Mouse (Mus musculus): ENCODE measurements around the gene Hoxa11.

Hoxa11 gene

DNA sequence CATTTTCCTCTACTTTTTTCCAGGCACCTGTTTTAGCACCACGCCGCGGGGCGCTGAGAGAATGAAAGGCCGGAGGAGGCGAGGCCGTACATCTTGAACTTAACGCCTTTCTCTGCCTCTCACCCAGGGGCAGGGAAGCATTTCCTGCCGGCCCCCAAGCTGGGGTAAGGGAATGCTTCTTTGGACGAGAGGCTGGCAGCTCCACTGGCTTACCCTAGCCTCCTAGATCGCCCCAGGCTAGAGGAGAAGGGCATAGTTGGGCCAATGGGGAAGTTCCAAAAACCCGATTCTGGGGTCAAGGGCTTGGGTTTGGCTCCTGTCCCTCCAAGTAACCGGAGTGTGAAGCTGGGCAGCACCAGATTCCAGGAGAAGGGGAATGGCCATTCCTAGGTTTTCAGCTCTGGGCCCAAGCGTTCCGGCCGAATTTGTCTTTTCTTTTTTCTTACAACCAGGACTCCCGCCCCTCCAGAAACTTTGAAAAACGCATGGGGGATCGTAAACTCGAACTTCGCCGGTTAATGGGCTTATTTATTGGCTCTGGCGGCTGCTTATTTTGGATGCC, 12.5 kb downstream of the Hoxa11 start:
- no peak for DNase-seq (ENCODE audit: low read depth)

- no peak for DNase-seq (ENCODE audit: low read depth)
Measured at GRCm38 (mm10) chr6:52232568-52232965, 13.0 kb downstream of the Hoxa11 start.

DNA sequence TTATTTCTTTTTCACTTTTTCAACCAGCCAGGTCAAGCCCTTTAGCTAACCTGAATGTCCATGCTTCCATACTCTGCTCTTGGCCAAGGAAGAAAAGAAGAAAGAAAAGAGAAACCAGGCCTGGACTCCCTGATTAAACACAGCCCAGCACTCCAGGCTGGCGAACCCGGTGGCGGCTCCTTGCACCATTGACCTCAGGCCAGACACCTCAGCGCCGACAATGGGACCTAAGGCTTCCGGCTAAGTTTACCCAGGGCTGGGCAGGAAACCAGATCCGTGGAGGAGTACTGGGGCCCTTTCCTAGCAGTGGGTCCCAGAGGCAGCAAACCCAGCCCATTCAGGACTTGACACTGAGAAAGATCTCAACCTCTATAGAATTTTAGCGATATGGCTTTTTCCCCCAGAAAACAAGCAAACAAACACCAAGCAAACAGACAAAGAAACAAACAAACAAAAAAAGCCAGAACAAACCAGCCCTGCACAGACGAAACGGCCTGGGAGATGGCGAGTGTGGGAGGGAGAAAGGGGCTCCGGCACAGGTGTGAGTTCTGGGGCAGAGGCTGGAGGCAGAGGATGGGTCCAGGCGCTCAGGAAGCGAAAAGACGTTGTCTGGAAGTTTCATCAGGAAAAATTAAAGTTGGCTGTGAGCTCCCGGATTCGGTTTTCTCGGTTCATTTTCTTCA, 13.6 kb downstream of the Hoxa11 start:
- no peak for DNase-seq (ENCODE audit: low read depth)

- DNase-seq (ENCODE audit: low read depth), result no peak
Measured at GRCm38 (mm10) chr6:52230516-52231165, 15.0 kb downstream of the Hoxa11 start, which contains the start of gene Hoxa9. Gene Hoxa9 (minus strand): TSS chr6:52231089.

DNA sequence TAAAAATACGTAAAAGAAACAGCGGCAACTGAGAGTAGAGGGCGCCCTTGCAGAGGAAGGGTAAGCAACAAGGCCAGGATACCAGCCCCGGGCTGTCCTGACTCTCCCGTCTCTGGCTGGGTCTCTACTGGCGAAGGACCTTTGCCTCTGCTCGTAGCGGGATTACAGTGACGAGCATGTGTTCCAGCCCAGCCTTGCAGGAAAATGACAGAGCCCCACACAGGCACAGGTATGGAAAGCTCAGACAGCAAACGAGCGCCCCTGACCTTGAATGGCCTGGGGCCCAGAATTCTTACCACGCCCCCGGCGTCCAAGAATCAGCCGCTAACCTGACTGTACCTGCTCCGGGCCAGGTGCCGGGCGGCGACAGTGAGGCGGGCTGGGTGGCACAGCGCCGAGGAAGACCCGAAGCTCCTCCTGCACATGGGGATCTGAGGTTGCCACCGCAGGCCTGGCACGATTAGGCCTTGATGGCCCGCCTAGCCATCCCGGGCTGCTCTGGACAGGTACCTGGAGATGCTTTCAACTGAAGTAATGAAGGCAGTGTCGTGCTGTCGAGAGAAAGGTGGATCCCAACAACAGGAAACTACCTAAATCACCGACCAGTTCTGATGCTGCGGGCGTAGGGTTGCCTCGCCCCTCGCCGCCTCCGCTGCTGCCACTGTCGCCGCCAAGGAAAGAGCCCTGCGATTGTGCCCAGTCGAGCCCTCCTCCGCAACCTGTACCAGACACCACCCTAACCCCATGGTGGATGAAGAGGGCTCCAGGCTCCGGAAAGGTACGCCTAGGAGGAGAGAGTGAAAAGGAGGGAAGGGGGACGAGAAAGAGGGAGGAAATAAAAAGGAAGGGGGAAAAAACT, 15.8 kb downstream of the Hoxa11 start:
- DNase-seq (ENCODE audit: low read depth), result no peak

GRCm38 (mm10) chr6:52228475-52229465, 16.8 kb downstream of the Hoxa11 start:
- no peak for DNase-seq (ENCODE audit: low read depth)

GRCm38 (mm10) chr6:52227470-52228222, 18.0 kb downstream of the Hoxa11 start:
- DNase-seq (ENCODE audit: low read depth), result no peak

DNA sequence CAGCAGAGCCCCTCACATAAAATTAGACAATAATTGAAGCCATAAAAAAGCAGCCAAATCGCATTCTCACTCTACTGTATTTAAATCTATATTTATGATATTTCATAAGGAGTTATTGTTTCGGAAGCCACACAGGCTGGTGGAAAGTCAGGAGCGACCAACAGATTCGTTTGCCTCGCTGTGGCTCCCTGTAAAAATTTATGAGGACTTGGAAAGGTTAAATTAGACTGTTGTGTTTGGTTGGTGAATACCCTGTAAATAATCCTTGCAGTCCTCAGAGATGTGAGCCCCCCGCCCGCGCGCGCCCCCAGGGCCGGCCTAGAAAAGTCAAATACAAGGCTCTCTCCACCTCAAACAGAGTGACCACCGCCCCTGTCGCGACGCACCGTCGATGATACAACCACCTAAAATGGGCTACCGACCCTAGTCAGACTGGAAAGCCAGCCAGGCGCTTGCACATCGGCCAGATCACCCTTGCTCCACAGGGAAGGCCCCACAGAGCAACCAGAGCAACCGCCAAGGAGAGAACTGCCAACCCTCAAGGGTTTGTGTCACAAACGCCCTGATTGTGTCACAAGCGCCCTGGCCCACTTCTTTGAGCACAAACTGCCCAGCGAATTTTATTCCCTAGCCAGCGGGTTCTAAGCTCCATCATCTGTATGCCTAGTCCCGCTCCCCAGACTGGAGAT, 18.9 kb downstream of the Hoxa11 start:
- no peak for DNase-seq (ENCODE audit: low read depth)

DNA sequence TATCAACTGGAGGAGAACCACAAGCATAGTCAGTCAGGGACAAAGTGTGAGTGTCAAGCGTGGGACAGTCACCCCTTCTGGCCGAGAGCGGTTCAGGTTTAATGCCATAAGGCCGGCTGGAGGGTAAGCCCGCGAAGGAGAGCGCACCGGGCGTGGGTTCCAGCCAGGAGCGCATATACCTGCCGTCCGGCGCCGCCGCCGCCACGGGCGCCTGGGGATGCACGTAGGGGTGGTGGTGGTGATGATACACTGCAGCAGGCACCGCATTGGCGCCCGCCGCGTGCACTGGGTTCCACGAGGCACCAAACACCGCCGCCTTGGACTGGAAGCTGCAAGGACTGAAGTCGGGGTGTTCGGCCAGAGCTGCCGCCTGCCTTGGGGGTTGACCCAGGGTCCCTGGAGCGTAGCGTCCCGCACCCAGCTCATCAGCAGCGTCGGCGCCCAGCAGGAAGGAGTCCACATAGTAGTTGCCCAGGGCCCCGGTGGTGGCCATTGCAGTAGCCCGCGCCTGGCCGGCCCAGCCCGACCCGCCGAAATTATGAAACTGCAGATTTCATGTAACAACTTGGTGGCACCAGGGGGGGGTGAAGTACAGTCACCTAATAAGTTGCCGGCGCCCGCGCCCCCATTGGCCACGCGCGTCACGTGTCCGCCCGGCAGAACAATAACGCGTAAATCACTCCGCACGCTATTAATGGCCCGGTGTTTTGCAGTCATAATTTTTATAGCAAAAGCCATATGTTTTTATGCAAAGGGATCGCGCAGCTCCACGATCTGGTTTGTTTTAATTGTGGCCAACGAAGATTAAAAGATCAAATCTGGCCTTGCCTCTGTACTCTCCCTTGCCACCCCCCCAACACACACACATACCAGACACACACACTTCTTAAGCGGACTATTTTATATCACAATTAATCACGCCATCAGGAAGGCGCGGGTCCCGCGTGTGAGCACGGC, 19.7 kb downstream of the Hoxa11 start:
- no peak for DNase-seq (ENCODE audit: low read depth)

GRCm38 (mm10) chr6:52224895-52225611, 20.6 kb downstream of the Hoxa11 start:
- DNase-seq (ENCODE audit: low read depth), result peak; percentile 6

DNA sequence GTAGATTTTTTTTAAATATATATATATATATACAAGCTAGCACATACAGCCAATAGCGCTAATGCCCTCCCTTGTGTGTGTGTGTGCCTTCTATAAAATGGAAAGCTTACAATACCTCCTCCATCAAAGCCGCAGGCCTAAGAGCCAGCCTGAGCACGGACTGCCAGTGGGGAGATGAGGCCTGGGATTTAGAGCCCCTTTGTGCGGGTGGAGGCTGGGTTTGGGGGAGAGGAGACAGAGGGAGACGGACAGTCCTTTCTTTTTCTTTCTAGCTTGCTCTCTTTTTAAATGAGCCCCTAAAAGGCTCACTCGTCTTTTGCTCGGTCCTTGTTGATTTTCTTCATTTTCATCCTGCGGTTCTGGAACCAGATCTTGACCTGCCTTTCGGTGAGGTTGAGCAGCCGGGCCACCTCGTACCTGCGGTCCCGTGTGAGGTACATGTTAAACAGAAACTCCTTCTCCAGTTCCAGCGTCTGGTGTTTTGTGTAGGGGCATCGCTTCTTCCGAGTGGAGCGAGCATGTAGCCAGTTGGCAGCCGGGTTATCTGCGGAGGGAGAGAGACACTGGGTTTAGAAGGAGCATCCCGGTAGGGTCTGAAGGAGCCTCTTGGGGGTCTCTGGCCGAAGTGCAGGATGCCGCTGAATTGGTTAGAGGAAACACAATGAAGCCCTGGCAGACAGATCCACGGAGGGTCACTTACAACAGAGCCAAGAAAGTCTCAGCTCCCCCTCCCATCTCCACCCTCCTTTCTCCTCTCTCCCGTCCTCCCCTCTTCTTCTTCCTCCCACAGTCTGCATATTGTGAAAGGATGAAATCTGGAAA, 21.5 kb downstream of the Hoxa11 start:
- DNase-seq (ENCODE audit: low read depth), result peak; percentile 21

DNA sequence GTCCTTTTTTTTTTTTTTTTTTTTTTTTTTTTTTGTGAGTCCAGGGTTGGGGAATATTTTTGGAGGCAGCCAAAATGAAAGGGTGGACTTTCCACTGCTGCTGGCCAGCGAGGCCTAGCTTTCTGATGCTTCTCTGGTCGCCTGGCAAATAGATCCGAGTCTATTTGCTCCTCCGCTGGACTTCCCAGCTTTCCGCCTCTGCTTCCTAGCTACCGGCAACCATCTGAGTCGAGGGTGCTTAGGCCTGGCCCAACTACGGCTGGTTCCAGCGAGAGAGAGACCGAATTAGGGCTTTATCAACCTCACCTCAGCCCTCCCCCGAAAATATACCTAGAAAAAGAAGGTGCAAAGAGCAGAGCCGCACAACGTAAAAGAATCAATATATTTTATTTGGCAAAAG, 22.9 kb downstream of the Hoxa11 start:
- no peak for DNase-seq (ENCODE audit: low read depth)

- peak; percentile 19 for DNase-seq (ENCODE audit: low read depth)
Measured at GRCm38 (mm10) chr6:52221993-52222685, 23.5 kb downstream of the Hoxa11 start.

DNA sequence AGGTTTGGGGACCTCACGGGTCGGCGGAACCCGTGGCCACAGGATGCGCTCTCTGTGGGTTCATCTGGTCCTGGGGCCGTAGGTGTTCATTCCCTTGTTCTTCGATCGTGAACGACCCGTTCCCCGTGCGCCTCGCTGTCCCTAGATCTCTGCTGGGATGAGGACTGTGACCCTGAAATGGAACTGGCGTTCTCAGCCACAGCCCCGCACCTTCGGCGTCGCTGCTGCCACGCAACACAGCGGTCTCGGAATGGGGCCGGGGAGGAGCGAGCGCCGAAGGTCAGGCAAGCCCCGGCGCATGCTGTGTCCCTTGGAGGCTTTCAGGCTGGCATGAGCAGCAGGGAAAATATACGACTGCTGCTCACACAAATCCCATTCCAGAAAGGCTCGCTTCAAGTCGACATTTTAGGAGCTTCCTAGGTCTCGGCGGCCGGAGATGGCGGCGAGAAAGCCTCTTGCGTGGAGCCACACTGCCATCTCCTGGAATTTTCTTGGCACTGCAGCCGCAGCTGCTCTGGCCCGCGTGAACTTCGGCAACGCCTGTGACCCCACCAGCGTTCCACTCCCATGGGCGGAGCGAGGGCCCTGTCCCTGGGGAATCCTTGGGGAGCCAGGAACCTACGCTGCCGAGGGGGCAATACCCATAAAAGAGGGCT, 24.1 kb downstream of the Hoxa11 start, which contains the start of gene Hoxa7:
TSS of gene Hoxa7 (minus strand) at position 518 of the 656 bp plus-strand sequence.
- peak; percentile 88 for DNase-seq (ENCODE audit: low read depth)

DNA sequence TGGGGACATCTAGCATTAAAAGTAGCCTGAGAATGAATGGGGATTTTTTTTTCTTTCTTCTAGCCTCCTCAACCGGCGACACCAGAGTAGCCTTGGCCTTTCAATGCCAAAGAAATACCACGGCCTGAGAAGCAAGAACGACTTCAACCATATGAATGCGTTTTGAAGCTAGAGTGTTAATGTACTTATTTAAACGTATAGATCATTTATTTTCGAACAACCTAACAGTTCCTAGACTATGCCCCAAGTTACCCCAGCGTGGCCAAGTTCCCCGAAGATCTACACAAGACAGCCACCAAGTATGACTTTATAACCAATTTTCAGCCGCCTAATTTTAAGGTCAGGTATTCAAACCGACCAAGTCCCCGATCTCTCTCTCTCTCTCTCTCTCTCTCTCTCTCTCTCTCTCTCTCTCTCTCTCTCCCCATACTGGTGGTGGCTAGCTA, 24.7 kb downstream of the Hoxa11 start:
- DNase-seq (ENCODE audit: low read depth), result peak; percentile 47

Data from induced T-regulatory cell, adult 2 months (primary cell).